Mouse (Mus musculus) intestine, postnatal 0 days (tissue): ENCODE data around the gene Amt. TPM values are rescaled to one million over a fixed set of nuclear protein-coding genes. Genes with fewer than 3 reads are reported as not detected.

Experiments used
- ATAC-seq: fragments of 200-750 bp; cut with Nextera tagmentation; 2 replicates; pipeline ENCODE4 v1.8.0; 2017; ENCODE audit warnings: mild to moderate bottlenecking, moderate TSS enrichment, moderate library complexity
- H3K27ac ChIP-seq: fragments of 300-500 bp; sonication (generic); 2 replicates; pipeline ENCODE4 v1.5.1; 2014; ENCODE audit warnings: mild to moderate bottlenecking, low read depth, low read length, moderate library complexity
- H3K27me3 ChIP-seq: fragments of 300-500 bp; sonication (generic); replicated peaks from 2 replicates; pipeline ENCODE4 v1.6.1; 2014; ENCODE audit warnings: low read length, mixed read lengths; ENCODE audit not compliant: control insufficient read depth, insufficient read depth
- H3K36me3 ChIP-seq: fragments of 300-500 bp; sonication (generic); 2 replicates; pipeline ENCODE4 v1.6.1; 2014; ENCODE audit warnings: mild to moderate bottlenecking, moderate library complexity; ENCODE audit not compliant: control insufficient read depth, insufficient read depth
- H3K4me1 ChIP-seq: fragments of 300-500 bp; sonication (generic); replicated peaks from 2 replicates; pipeline ENCODE4 v1.6.1; 2014; ENCODE audit warnings: antibody characterized with exemption, low read length, mixed read lengths; ENCODE audit not compliant: control insufficient read depth, insufficient read depth
- H3K4me2 ChIP-seq: fragments of 300-500 bp; sonication (generic); replicated peaks from 2 replicates; pipeline ENCODE4 v1.6.1; 2014; ENCODE audit warnings: low read depth, mild to moderate bottlenecking, moderate library complexity
- H3K4me3 ChIP-seq: fragments of 300-500 bp; sonication (generic); 2 replicates; pipeline ENCODE4 v1.5.1; 2014; ENCODE audit warnings: low read depth, low read length
- H3K9ac ChIP-seq: fragments of 300-500 bp; sonication (generic); 2 replicates; pipeline ENCODE4 v1.6.1; 2014; ENCODE audit warnings: mild to moderate bottlenecking, low read depth, low read length
- H3K9me3 ChIP-seq: fragments of 300-500 bp; sonication (generic); 2 replicates; pipeline ENCODE4 v1.6.1; 2016; ENCODE audit warnings: mixed run types; ENCODE audit not compliant: control insufficient read depth
- CTCF ChIP-seq: sonication (generic); IDR thresholded peaks from 2 replicates; pipeline ENCODE4 v1.5.1; 2016; ENCODE audit warnings: low read depth, mild to moderate bottlenecking, control low read depth, antibody characterized with exemption, moderate library complexity
- whole genome bisulfite sequencing: fragments of 180-500 bp; shearing (Covaris S2); extraction: QIAGEN DNeasy Blood & Tissue Kit; methylation state at CpG from one replicate; pipeline ENCODE4 v1.1.7; 2014; 5-methylcytosine and 5-hydroxymethylcytosine counted together
- polyA plus RNA-seq: library from polyadenylated mRNA; unstranded; fragments of >200 nt; fragmentation: Nextera tagmentation; extraction: Ambion mirVana; gene quantifications from 2 replicates; pipeline ENCODE4 v1.2.1, GENCODE M21; 2015

Amt gene
- polyA plus RNA-seq, 1 experiment from 2014 or later, result 4.8 TPM

DNA sequence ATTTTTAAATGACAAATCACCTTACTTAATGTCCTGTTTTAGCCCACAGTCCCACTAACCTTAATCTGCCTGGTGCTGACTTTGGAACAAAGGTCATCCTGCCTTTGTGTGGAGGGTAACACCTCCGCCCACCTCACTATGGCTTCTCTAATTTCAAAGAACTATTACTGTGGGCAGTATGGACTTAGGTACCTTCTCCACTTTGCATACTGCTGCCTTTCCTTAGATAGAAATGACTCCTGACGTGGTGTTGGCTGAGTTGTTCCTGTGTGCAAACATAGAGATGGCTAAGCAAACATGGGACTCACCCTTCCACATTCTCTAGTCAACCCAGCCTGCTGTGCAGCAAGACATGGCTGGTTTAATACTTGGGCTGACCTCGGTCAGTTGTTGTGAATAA lies 5.2 kb downstream of the Amt start:
- H3K4me1 ChIP-seq, result 0 out of 2 replicates have a peak, but pooled peaks cover 5% of the 10 kb centered on the region
- H3K4me3 ChIP-seq, result no peak overlapping the region
- 51% methylated on average over 3 of the region's 3 CpGs for WGBS
- no peak overlapping the region for H3K27ac ChIP-seq
- no peak for TF ChIP-seq CTCF
- no peaks in the 10 kb centered on the region for H3K27me3 ChIP-seq
- H3K4me2 ChIP-seq, result no peak overlapping the region
- peaks cover 22% of the 10 kb centered on the region for H3K36me3 ChIP-seq
- no peak overlapping the region for H3K9ac ChIP-seq
- ATAC-seq, result no peak
- H3K9me3 ChIP-seq, result no peaks in the 10 kb centered on the region

DNA sequence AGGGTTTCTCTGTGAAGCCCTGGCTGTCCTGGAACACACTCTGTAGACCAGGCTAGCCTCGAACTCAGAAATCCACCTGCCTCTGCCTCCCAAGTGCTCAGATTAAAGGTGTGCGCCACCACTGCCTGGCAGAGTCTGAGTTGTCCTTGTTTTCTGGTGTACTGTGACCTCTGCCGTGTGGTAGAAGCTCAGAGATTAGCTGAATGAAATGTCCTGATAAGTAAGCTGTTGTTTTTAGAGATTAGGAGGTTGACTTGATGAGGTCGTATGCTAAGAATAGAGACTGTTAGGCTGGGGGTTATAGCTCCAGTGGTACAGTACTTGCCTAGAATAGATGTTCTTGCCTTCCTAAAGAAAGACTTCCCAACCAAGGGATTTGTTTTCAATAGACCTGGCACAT lies 8.1 kb downstream of the Amt start:
- H3K9me3 ChIP-seq, result no peaks in the 10 kb centered on the region
- H3K36me3 ChIP-seq, result peaks cover 17% of the 10 kb centered on the region
- no peak for TF ChIP-seq CTCF
- no peak overlapping the region for H3K9ac ChIP-seq
- peak overlapping the region; percentile 94; the same call in 1 of the 2 replicates for H3K27ac ChIP-seq
- no peak overlapping the region for H3K4me3 ChIP-seq
- peak overlapping the region; percentile 77 for H3K4me2 ChIP-seq
- no peaks in the 10 kb centered on the region for H3K27me3 ChIP-seq
- ATAC-seq, result no peak
- H3K4me1 ChIP-seq, result peaks cover 5% of the 10 kb centered on the region; the same call in 1 of the 2 replicates
- WGBS, result 56% methylated on average over 4 of the region's 4 CpGs

DNA sequence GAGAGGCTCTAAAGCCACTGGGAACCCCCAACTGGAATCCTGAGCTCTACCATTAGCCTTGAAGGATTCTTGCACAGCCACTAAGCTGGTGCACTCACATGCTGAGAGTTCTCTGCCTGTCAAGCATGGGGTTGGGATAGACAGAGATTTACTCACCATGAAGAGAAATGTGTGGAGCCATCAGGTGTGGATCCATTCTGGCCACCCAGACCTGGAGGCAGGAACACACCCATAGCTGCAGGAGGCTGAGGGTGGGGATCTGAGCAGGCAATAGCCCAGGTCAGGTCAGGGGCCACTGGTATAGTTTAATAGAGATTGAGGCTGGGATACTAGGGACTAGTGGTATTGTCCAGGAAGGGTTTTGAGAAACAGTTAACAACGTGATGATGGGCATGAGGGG lies 8.5 kb downstream of the Amt start:
- Histone ChIP-seq H3K36me3 (peaks cover 17% of the 10 kb centered on the region), H3K4me3 (peak overlapping the region; percentile 72), H3K27me3 (no peaks in the 10 kb centered on the region), H3K4me1 (peaks cover 5% of the 10 kb centered on the region; the same call in 1 of the 2 replicates), H3K4me2 (peak overlapping the region; percentile 77), H3K9ac (peak overlapping the region; percentile 71), H3K27ac (peak overlapping the region; percentile 94), H3K9me3 (no peaks in the 10 kb centered on the region)
- WGBS, result 0% methylated on average over 1 of the region's 1 CpGs
- TF ChIP-seq CTCF, result no peak
- ATAC-seq, result no peak

DNA sequence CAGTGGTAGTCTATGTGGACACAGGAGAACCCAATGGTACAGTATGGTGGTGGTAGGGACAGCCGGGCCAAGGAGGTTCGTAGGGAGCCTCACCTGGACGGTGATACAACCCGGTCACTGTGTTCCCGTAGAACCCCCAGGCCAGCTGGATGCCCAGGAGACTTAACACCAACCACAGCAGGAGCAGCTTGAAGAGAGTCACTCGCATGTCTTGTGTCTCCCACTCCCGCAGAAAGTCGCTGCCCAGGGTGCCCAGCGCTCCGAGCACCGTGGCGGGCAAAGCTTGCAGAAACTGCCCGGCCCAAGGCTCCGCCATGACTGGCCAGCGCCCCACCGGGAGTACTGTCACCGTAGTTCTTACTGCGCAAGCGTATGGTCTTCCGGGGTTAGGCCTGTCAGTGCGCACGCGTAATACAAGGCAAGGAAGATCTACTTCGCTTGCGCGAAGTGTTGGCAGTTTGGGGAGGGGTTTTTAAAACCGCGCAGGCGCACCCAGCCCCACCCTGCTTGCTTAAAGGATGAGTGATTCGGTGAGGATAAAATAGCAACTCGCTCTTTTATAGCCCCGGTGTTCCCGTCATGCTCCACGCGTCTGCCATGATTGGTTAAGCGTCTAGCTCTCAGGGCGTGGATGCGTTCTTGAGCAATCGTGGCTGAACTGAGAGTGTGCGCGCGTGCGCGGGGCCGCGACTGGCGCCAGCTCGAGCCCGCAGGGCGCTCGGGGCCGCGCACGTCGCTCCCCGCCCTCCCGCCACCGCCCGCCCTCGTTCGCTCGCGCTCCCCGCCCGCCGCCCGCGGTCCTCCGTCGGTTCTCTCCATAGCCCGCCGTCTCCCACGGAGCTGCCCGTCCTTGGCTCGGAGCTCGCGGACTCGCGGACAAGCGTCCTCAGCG lies 9.2 kb downstream of the Amt start, which contains the start of the genes Rhoa and Tcta:
Gene Rhoa (plus strand): TSS at position 501 of the 892 bp plus-strand sequence.
Gene Tcta (minus strand): TSS at position 532 of the 892 bp plus-strand sequence.
- Histone ChIP-seq H3K4me3 (peak within 1 kb of the TSS; percentile 72), H3K27ac (peak within 1 kb of the TSS; percentile 98), H3K36me3 (peaks cover 16% of the 10 kb centered on the region), H3K27me3 (no peaks in the 10 kb centered on the region), H3K9ac (peak within 1 kb of the TSS; percentile 89), H3K4me1 (peaks cover 5% of the 10 kb centered on the region; the same call in 1 of the 2 replicates), H3K4me2 (peak within 1 kb of the TSS; percentile 77), H3K9me3 (no peaks in the 10 kb centered on the region)
- TF ChIP-seq CTCF, result 0 out of 2 replicates have a peak, but pooled peaks have one; percentile 7
- under 1% methylated on average over 81 of the region's 81 CpGs for WGBS
- peak; percentile 91 for ATAC-seq

DNA sequence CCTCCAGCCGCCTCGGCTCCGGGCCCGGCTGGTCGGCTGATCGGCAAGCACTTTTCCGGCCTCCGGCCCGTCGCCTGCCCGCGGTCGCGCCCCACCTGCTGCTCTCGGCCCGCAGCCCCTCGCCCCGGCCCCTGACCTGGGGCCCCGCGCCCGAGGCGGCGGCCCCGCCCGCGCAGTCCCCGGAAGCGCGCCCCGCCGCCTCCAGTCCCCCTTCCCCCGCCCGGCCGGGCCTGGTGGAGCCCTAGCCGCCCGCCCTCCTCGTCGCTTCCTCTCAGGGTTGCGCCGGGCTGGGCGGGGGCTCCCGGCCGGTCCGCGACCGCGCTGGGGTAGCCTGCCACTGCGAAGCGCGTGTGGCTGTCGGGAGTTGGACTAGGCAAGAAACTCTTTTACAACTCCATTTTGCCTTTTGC lies 9.9 kb downstream of the Amt start:
- TF ChIP-seq CTCF, result no peak
- peak overlapping the region; percentile 65 for H3K4me2 ChIP-seq
- peaks cover 5% of the 10 kb centered on the region; the same call in 1 of the 2 replicates for H3K4me1 ChIP-seq
- H3K4me3 ChIP-seq, result peak overlapping the region; percentile 72
- H3K27ac ChIP-seq, result peak overlapping the region; percentile 98
- peak; percentile 71 for ATAC-seq
- peak overlapping the region; percentile 89 for H3K9ac ChIP-seq
- 1% methylated on average over 49 of the region's 51 CpGs for WGBS
- no peaks in the 10 kb centered on the region for H3K27me3 ChIP-seq
- no peaks in the 10 kb centered on the region for H3K9me3 ChIP-seq
- peaks cover 13% of the 10 kb centered on the region for H3K36me3 ChIP-seq

DNA sequence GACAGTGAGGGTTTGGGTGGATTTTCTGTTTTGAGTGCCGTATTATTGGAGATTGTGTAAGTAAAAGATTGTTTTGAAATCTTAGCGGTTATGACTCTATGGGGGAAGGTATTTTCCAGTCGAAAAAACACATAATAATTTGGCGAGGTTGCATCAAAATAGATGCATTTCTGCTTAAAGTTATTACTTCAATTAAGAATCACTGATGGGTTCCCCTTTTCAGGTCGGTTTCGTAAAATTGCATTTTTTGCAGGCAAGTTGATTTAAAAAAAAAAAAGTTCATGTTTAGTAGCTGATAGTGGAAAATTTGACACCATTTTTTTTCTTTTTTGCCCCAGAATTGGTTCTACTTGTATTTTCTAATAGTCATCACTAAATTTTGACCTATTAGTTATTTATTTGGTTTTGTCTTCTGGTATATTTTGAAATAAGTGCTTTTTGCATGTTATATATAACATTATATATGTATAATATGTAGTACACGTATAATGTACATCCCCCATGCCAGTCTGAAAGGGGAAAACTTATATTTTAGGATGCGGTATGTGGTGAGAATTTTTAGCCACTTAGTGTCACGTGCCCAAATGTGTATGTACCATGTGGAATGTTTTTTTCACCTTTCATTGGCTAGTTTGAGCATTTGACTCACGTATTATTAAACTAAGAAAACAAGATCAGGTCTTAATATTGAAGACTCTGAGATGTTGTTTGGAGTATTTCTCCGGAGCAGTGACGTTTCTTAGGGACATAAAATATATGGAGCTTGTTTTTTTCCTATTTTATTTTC lies 10.6 kb downstream of the Amt start:
- peaks cover 5% of the 10 kb centered on the region; the same call in 1 of the 2 replicates for H3K4me1 ChIP-seq
- H3K4me3 ChIP-seq, result peak overlapping the region; percentile 72
- no peak for TF ChIP-seq CTCF
- peak overlapping the region; percentile 65 for H3K4me2 ChIP-seq
- H3K9me3 ChIP-seq, result no peaks in the 10 kb centered on the region
- peak overlapping the region; percentile 98 for H3K27ac ChIP-seq
- no peaks in the 10 kb centered on the region for H3K27me3 ChIP-seq
- H3K36me3 ChIP-seq, result peaks cover 13% of the 10 kb centered on the region
- peak overlapping the region; percentile 89 for H3K9ac ChIP-seq
- 4% methylated on average over 12 of the region's 12 CpGs for WGBS
- ATAC-seq, result no peak
